Mouse (Mus musculus) liver, embryonic 16.5 days (tissue): ENCODE results near the gene Pafah1b3. TPM values are rescaled to one million over a fixed set of nuclear protein-coding genes. Genes with fewer than 3 reads are reported as not detected.

Experiments
- ATAC-seq: fragments of 200-750 bp; cut with Nextera tagmentation; 2 replicates; pipeline ENCODE4 v1.8.0; 2017; ENCODE audit warnings: low read depth, mild to moderate bottlenecking, moderate number of reproducible peaks, moderate library complexity
- H3K27ac ChIP-seq: fragments of 300-500 bp; sonication (generic); 2 replicates; pipeline ENCODE4 v1.5.1; 2014; ENCODE audit warnings: mild to moderate bottlenecking, low read length
- H3K27me3 ChIP-seq: fragments of 300-500 bp; sonication (generic); 2 replicates; pipeline ENCODE4 v1.6.1; 2014; ENCODE audit warnings: low read depth, low read length, mixed read lengths; ENCODE audit not compliant: control insufficient read depth, insufficient read depth
- H3K36me3 ChIP-seq: fragments of 300-500 bp; sonication (generic); 2 replicates; pipeline ENCODE4 v1.6.1; 2014; ENCODE audit warnings: mild to moderate bottlenecking; ENCODE audit not compliant: control insufficient read depth, insufficient read depth
- H3K4me1 ChIP-seq: fragments of 300-500 bp; sonication (generic); 2 replicates; pipeline ENCODE4 v1.6.1; 2014; ENCODE audit warnings: low read depth, low read length, mixed read lengths; ENCODE audit not compliant: control insufficient read depth
- H3K4me2 ChIP-seq: fragments of 300-500 bp; sonication (generic); 2 replicates; pipeline ENCODE4 v1.6.1; 2014; ENCODE audit warnings: low read depth, low read length, mixed read lengths
- H3K4me3 ChIP-seq: fragments of 300-500 bp; sonication (generic); 2 replicates; pipeline ENCODE4 v1.5.1; 2014; ENCODE audit warnings: low read depth, mild to moderate bottlenecking, low read length
- H3K9ac ChIP-seq: fragments of 300-500 bp; sonication (generic); 2 replicates; pipeline ENCODE4 v1.6.1; 2014; ENCODE audit warnings: low read depth, low read length
- H3K9me3 ChIP-seq: fragments of 300-500 bp; sonication (generic); replicated peaks from 2 replicates; pipeline ENCODE4 v1.6.1; 2016; ENCODE audit warnings: low read length; ENCODE audit not compliant: control insufficient read depth
- WGBS: fragments of 180-500 bp; shearing (Covaris S2); extraction: QIAGEN DNeasy Blood & Tissue Kit; methylation state at CpG from one replicate; pipeline ENCODE4 v1.1.7; 2014; ENCODE audit not compliant: insufficient replicate concordance; 5-methylcytosine and 5-hydroxymethylcytosine counted together
- polyA plus RNA-seq: library from polyadenylated mRNA; unstranded; fragments of >200 nt; fragmentation: Nextera tagmentation; extraction: Ambion mirVana; gene quantifications from 2 replicates; pipeline ENCODE4 v1.2.1, GENCODE M21; 2015

Pafah1b3 gene
- polyA plus RNA-seq, 1 experiment from 2014 or later = 25.6 TPM

GRCm38 (mm10) chr7:25322058-25322484, 24.3 kb upstream of the Pafah1b3 start:
- H3K9me3 ChIP-seq = no peaks in the 10 kb centered on the region
- peaks cover 3% of the 10 kb centered on the region; the same call in 1 of the 2 replicates for H3K4me1 ChIP-seq
- H3K4me3 ChIP-seq = no peak overlapping the region
- H3K4me2 ChIP-seq = no peak overlapping the region
- H3K36me3 ChIP-seq = no peaks in the 10 kb centered on the region
- WGBS = 58% methylated on average over 6 of the region's 6 CpGs
- H3K27me3 ChIP-seq = no peaks in the 10 kb centered on the region
- no peak overlapping the region for H3K27ac ChIP-seq
- ATAC-seq = no peak
- no peak overlapping the region for H3K9ac ChIP-seq

GRCm38 (mm10) chr7:25317446-25317999, 19.7 kb upstream of the Pafah1b3 start:
- Histone ChIP-seq H3K9me3 (no peaks in the 10 kb centered on the region), H3K27ac (no peak overlapping the region), H3K27me3 (peaks cover 43% of the 10 kb centered on the region), H3K4me3 (peak overlapping the region; percentile 57), H3K9ac (peak overlapping the region; percentile 16; the same call in 1 of the 2 replicates), H3K36me3 (no peaks in the 10 kb centered on the region), H3K4me1 (peaks cover 13% of the 10 kb centered on the region), H3K4me2 (peak overlapping the region; percentile 69)
- 0 out of 2 replicates have a peak, but pooled peaks have one; percentile 10 for ATAC-seq
- 22% methylated on average over 21 of the region's 21 CpGs for WGBS

- Histone ChIP-seq H3K9me3 (no peaks in the 10 kb centered on the region), H3K9ac (peak within 1 kb of the TSS; percentile 43), H3K27me3 (peaks cover 50% of the 10 kb centered on the region), H3K4me3 (peak within 1 kb of the TSS; percentile 57), H3K27ac (no peak within 1 kb of the TSS), H3K36me3 (no peaks in the 10 kb centered on the region), H3K4me2 (peak within 1 kb of the TSS; percentile 69), H3K4me1 (peaks cover 13% of the 10 kb centered on the region)
- ATAC-seq = peak; percentile 86
- WGBS = under 1% methylated on average over 52 of the region's 52 CpGs
Measured at GRCm38 (mm10) chr7:25316532-25317445, 19.0 kb upstream of the Pafah1b3 start, which contains the start of gene Megf8. Gene Megf8, plus strand, starts transcription at chr7:25317164.

- Histone ChIP-seq H3K9ac (no peak overlapping the region), H3K4me1 (peaks cover 13% of the 10 kb centered on the region), H3K27me3 (peaks cover 54% of the 10 kb centered on the region), H3K27ac (no peak overlapping the region), H3K9me3 (no peaks in the 10 kb centered on the region), H3K4me2 (peak overlapping the region; percentile 69), H3K4me3 (peak overlapping the region; percentile 40), H3K36me3 (no peaks in the 10 kb centered on the region)
- 2% methylated on average over 67 of the region's 69 CpGs for WGBS
- ATAC-seq = no peak
Measured at GRCm38 (mm10) chr7:25315306-25316041, 17.7 kb upstream of the Pafah1b3 start.

GRCm38 (mm10) chr7:25314606-25315305, 17.0 kb upstream of the Pafah1b3 start:
- WGBS = 3% methylated on average over 50 of the region's 51 CpGs
- Histone ChIP-seq H3K9ac (no peak overlapping the region), H3K27ac (no peak overlapping the region), H3K36me3 (no peaks in the 10 kb centered on the region), H3K4me1 (peaks cover 13% of the 10 kb centered on the region), H3K27me3 (peaks cover 54% of the 10 kb centered on the region), H3K4me2 (peak overlapping the region; percentile 69; the same call in 1 of the 2 replicates), H3K4me3 (peak overlapping the region; percentile 40), H3K9me3 (no peaks in the 10 kb centered on the region)
- no peak for ATAC-seq

- H3K9me3 ChIP-seq = no peaks in the 10 kb centered on the region
- no peak overlapping the region for H3K9ac ChIP-seq
- H3K4me3 ChIP-seq = no peak overlapping the region
- no peak overlapping the region for H3K4me2 ChIP-seq
- no peaks in the 10 kb centered on the region for H3K36me3 ChIP-seq
- H3K27ac ChIP-seq = no peak overlapping the region
- H3K27me3 ChIP-seq = peaks cover 67% of the 10 kb centered on the region
- WGBS = 33% methylated on average over 7 of the region's 7 CpGs
- ATAC-seq = no peak
- H3K4me1 ChIP-seq = peaks cover 13% of the 10 kb centered on the region
Measured at GRCm38 (mm10) chr7:25313325-25313724, 15.5 kb upstream of the Pafah1b3 start.

- H3K27ac ChIP-seq = no peak overlapping the region
Measured at GRCm38 (mm10) chr7:25311193-25311592, 13.4 kb upstream of the Pafah1b3 start.

GRCm38 (mm10) chr7:25309425-25309824, 11.6 kb upstream of the Pafah1b3 start:
- ATAC-seq = no peak
- no peaks in the 10 kb centered on the region for H3K9me3 ChIP-seq
- no peak overlapping the region for H3K9ac ChIP-seq
- H3K4me1 ChIP-seq = peaks cover 7% of the 10 kb centered on the region; the same call in 1 of the 2 replicates
- no peaks in the 10 kb centered on the region for H3K36me3 ChIP-seq
- no peak overlapping the region for H3K4me3 ChIP-seq
- H3K4me2 ChIP-seq = no peak overlapping the region
- peaks cover 74% of the 10 kb centered on the region for H3K27me3 ChIP-seq
- no peak overlapping the region for H3K27ac ChIP-seq
- 75% methylated on average over 9 of the region's 9 CpGs for WGBS

More at GRCm38 (mm10) chr7:25311193-25311592, 13.4 kb upstream of the Pafah1b3 start:
- no peak overlapping the region for H3K9ac ChIP-seq
- ATAC-seq = no peak
- peaks cover 11% of the 10 kb centered on the region for H3K4me1 ChIP-seq
- no peak overlapping the region for H3K4me3 ChIP-seq
- WGBS = 62% methylated on average over 11 of the region's 11 CpGs
- peaks cover 79% of the 10 kb centered on the region for H3K27me3 ChIP-seq
- H3K4me2 ChIP-seq = no peak overlapping the region
- no peaks in the 10 kb centered on the region for H3K36me3 ChIP-seq
- no peaks in the 10 kb centered on the region for H3K9me3 ChIP-seq
